Mouse (Mus musculus): ENCODE measurements at regions not wholly inside any gene's neighbourhood (a gene's known extent, or its start where the extent isn't known, plus 50 kb on each side); places are given as distances from the start of the nearest gene placed in this dataset.

DNA sequence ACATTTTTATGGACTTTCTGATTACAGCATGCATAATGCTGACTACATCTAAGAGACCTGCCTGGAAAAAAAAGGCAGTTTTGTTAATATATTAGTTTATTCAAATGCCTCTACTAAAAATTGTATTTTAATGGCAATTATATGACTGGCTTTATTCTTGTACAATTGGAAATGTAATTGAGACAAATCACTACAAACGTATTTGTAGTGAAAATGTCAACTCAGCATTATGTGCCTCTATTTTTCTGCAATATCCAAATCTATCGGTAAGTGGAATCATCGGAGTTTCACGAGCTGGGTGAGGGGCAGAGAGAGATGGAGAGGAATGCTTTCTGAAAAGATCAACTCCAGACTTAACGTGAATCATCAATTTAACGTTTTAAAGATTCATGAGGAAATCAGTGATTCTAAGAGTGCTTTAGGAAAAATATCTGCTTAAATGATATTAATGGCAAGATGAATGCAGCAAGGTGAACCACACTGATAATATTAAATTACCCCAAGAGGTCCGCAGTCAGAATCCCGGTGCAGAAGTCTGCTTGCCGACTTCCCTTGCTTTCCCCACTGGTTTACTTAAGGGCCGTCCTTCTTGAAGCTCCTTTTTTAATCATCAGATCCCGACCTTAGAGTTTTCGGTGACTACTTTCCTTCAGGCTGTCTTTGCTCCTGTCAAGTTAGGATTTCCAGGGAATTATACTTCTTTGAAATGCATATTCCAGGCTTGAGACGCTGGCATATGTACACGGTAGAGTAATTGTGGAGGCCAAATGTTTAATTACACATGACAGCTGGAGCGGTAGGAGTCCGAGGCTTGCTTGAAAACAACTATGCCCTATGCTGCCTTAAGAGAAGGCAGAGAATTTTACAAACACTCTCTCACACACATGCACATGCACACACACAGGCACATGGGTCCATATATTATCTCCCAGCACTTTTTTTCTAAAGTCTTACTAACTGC is 544.7 kb downstream of the Tmem182 start:
- Histone ChIP-seq H3K36me3 (ENCODE audit: control insufficient read depth in 1 of 2, insufficient read depth in 2 of 2, low read length in 2 of 2) (no peaks in the 10 kb centered on the region), H3K4me1 (ENCODE audit: control insufficient read depth in 1 of 2, insufficient read depth in 2 of 2, low read length in 2 of 2) (no peaks in the 10 kb centered on the region), H3K4me3 (ENCODE audit: control insufficient read depth in 1 of 2, insufficient read depth in 1 of 2, low read depth in 2 of 2, low read length in 2 of 2) (no peak overlapping the region), H3K27ac (ENCODE audit: control insufficient read depth, low read depth, low read length) (no peak overlapping the region), H3K27me3 (ENCODE audit: control insufficient read depth in 1 of 2, insufficient read depth in 2 of 2, low read length in 2 of 2) (no peaks in the 10 kb centered on the region), H3K79me2 (ENCODE audit: control insufficient read depth, insufficient read depth, low read length, poor library complexity) (no peaks in the 10 kb centered on the region), H3K9ac (ENCODE audit: control insufficient read depth, low read depth, low read length, poor library complexity, severe bottlenecking) (no peak overlapping the region), H3K9me3 (replicated peaks; ENCODE audit: insufficient read depth, low read length) (no peaks in the 10 kb centered on the region)
- TF ChIP-seq MXI1 (IDR thresholded peaks at IDR 0.05; ENCODE audit: low read depth, low read length) = no peak
- TF ChIP-seq MAFK (IDR thresholded peaks at IDR 0.05; ENCODE audit: borderline replicate concordance, low read depth, low read length) = 0 out of 2 replicates have a peak, but pooled peaks have one; percentile 12
- no peak for DNase-seq (ENCODE audit: low read depth, low spot score)

DNA sequence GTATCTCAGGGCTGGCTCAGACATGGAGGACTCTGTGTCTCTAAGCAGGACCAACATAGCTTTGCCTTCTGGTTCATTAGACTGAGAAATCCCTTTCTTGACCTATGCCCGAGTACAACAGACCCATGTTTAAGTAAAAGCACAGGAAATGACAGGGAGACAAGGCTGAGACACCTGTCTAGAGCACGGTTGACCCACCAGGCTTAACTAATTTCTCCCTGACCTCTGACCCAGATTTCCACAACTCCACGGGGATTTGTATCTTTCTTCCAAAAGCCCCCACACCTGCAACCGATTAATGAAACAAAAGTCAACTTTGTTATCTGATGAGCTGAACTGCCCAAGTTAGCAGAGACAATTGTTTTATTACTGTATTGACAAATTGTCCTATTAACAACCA is 553.7 kb downstream of the Tmem182 start:
- Histone ChIP-seq H3K4me3 (ENCODE audit: control insufficient read depth in 1 of 2, insufficient read depth in 1 of 2, low read depth in 2 of 2, low read length in 2 of 2) (no peak overlapping the region), H3K36me3 (ENCODE audit: control insufficient read depth in 1 of 2, insufficient read depth in 2 of 2, low read length in 2 of 2) (no peaks in the 10 kb centered on the region), H3K79me2 (ENCODE audit: control insufficient read depth, insufficient read depth, low read length, poor library complexity) (no peaks in the 10 kb centered on the region), H3K9me3 (replicated peaks; ENCODE audit: insufficient read depth, low read length) (no peaks in the 10 kb centered on the region), H3K4me1 (ENCODE audit: control insufficient read depth in 1 of 2, insufficient read depth in 2 of 2, low read length in 2 of 2) (no peaks in the 10 kb centered on the region), H3K27me3 (ENCODE audit: control insufficient read depth in 1 of 2, insufficient read depth in 2 of 2, low read length in 2 of 2) (no peaks in the 10 kb centered on the region), H3K27ac (ENCODE audit: control insufficient read depth, low read depth, low read length) (no peak overlapping the region), H3K9ac (ENCODE audit: control insufficient read depth, low read depth, low read length, poor library complexity, severe bottlenecking) (no peak overlapping the region)
- no peak for DNase-seq (ENCODE audit: low read depth, low spot score)
- TF ChIP-seq UBTF (IDR thresholded peaks at IDR 0.05; ENCODE audit: borderline replicate concordance, insufficient read depth, low read depth, low read length) (no peak), MAFK (IDR thresholded peaks at IDR 0.05; ENCODE audit: borderline replicate concordance, low read depth, low read length) (no peak), ETS1 (IDR thresholded peaks at IDR 0.05; ENCODE audit: low read depth, low read length) (no peak)

DNA sequence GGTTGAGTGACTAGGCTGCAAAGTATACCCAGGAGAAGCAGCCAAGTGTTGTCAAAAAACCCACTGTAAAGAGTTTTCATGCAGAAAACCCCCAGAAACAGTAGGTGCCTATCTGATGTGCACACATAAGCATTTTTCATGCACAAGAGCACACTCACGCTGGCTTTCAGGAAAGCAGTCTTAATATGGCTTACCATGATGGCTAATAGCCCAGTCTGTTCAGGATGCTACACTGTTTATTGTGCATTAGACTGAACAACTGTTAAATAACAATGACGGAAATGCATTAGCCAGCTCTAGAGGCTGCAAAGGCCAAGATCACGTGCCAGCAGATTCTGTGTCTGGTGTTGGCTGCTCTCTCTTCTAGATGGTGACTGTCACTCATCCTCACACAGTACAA is 556.1 kb downstream of the Tmem182 start:
- Histone ChIP-seq H3K4me3 (ENCODE audit: control insufficient read depth in 1 of 2, insufficient read depth in 1 of 2, low read depth in 2 of 2, low read length in 2 of 2) (no peak overlapping the region), H3K9ac (ENCODE audit: control insufficient read depth, low read depth, low read length, poor library complexity, severe bottlenecking) (no peak overlapping the region), H3K79me2 (ENCODE audit: control insufficient read depth, insufficient read depth, low read length, poor library complexity) (no peaks in the 10 kb centered on the region), H3K27me3 (ENCODE audit: control insufficient read depth in 1 of 2, insufficient read depth in 2 of 2, low read length in 2 of 2) (no peaks in the 10 kb centered on the region), H3K27ac (ENCODE audit: control insufficient read depth, low read depth, low read length) (no peak overlapping the region), H3K36me3 (ENCODE audit: control insufficient read depth in 1 of 2, insufficient read depth in 2 of 2, low read length in 2 of 2) (no peaks in the 10 kb centered on the region), H3K4me1 (ENCODE audit: control insufficient read depth in 1 of 2, insufficient read depth in 2 of 2, low read length in 2 of 2) (no peaks in the 10 kb centered on the region), H3K9me3 (replicated peaks; ENCODE audit: insufficient read depth, low read length) (no peaks in the 10 kb centered on the region)
- DNase-seq (ENCODE audit: low read depth, low spot score) = no peak
- TF ChIP-seq ZC3H11A (IDR thresholded peaks at IDR 0.05; ENCODE audit: low read depth, low read length) (no peak), GABPA (IDR thresholded peaks at IDR 0.05; ENCODE audit: low read depth, low read length) (no peak), MAZ (IDR thresholded peaks at IDR 0.05; ENCODE audit: low read depth, low read length) (no peak), RAD21 (IDR thresholded peaks at IDR 0.05; ENCODE audit: low read depth, low read length) (no peak), POLR2AphosphoS5 (IDR thresholded peaks at IDR 0.05; ENCODE audit: borderline replicate concordance, low read depth, low read length) (no peak)
